Comparison of ENCODE assay signal across 9 mouse cellular contexts in the genomic region with DNA sequence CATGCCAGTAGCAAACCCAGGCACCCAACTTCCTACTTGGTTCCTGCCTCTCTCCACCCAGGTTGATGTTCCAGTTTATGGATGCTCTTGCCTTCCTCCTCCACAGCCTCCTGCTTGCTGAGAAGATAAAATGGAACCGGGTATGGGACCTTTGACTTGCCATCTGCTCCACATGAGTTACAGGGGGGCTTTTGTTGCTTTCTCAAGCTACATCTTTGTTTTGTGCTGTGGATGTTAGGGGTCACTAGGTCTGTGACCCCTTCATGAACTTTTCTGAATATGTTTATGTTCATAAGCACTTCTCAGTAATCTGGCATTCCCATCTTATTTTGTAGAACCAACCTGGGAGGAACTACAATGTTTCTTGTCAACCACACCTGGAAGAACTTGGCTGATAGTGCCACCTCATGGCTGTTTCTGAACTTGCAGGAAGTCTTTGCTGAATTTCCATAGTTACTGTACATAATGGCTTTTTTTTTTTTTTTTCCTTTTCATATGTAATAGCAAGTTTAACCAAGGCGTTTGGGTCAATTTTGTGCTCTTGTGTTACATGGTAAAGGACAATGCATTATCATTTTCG.
DNase-seq lines count a peak whose midpoint lies in the region; ATAC-seq and TF ChIP-seq lines count a peak whose summit lies in the region.
"Had no signal": no experiment of that assay in that cellular context is flagged by ENCODE, and none has a peak within 500 bp of the region (broad histone marks: within the 10 kb centered on the region; RNA-seq: fewer than 3 reads in every experiment).

No protein-coding gene starts in this region.

- peak; percentile 29 for DNase-seq in lung, adult 18-20 months
- DNase-seq in lung, adult 2 months, result no peak
- DNase-seq in Muller cell, postnatal 12 days (ENCODE audit: inconsistent ontology term), result peak; percentile 2
- DNase-seq in cerebellum, adult 9-11 months, result peak; percentile 6
- DNase-seq in left cerebral cortex, postnatal 25 days (ENCODE audit: low spot score in 2 of 2), result peak; percentile 12 to 43
- peak; percentile 22 for DNase-seq in right cerebral cortex, postnatal 25 days

- TF ChIP-seq POLR2A in lung, adult 2 months (IDR thresholded peaks at IDR 0.05; ENCODE audit: borderline replicate concordance, extremely low read depth, low read depth, low read length), result no peak

- no peaks in the 10 kb centered on the region for H3K36me3 ChIP-seq in intestine, embryonic 16.5 days (ENCODE audit: control insufficient read depth, insufficient read depth, low read length)

- no peaks in the 10 kb centered on the region for H3K9me3 ChIP-seq in intestine, embryonic 16.5 days (ENCODE audit: control insufficient read depth, low read length)

- H3K4me1 ChIP-seq in lung, adult 2 months (ENCODE audit: control insufficient read depth, insufficient read depth, low read length), result no peaks in the 10 kb centered on the region
- H3K4me1 ChIP-seq in intestine, embryonic 16.5 days (ENCODE audit: control insufficient read depth, insufficient read depth, low read length), result no peaks in the 10 kb centered on the region

- no peaks in the 10 kb centered on the region for H3K27me3 ChIP-seq in intestine, embryonic 16.5 days (replicated peaks; ENCODE audit: control insufficient read depth, insufficient read depth, low read length)

- H3K4me2 ChIP-seq in intestine, embryonic 16.5 days (ENCODE audit: low read depth, low read length), result no peak overlapping the region

- intact Hi-C loops in left cerebral cortex, postnatal 25 days (cut with DNase I), result no loop called here

- WGBS in lung, adult 2 months, result 24% methylated on average over 3 of the region's 3 CpGs
- WGBS in intestine, embryonic 16.5 days, result 18% methylated on average over 3 of the region's 3 CpGs

- ATAC-seq in intestine, embryonic 16.5 days, result peak; percentile 48; the same call in 1 of the 2 replicates
- ATAC-seq in erythroblast, adult 5-6 weeks (replicated peaks; ENCODE audit: low FRiP score, poor library complexity, severe bottlenecking), result no peak

- no peak for TF ChIP-seq CTCF in lung, adult 2 months (IDR thresholded peaks at IDR 0.05; ENCODE audit: insufficient read depth, low read length)

- H3K4me3 ChIP-seq in lung, adult 2 months (replicated peaks; ENCODE audit: extremely low read depth, low read depth, low read length), result no peak overlapping the region
- no peak overlapping the region for H3K4me3 ChIP-seq in intestine, embryonic 16.5 days (ENCODE audit: low read length)
- H3K4me3 ChIP-seq: erythroblast, embryonic 14.5 days had no signal

- H3K27ac ChIP-seq in intestine, embryonic 16.5 days (ENCODE audit: low read length), result no peak overlapping the region

- H3K9ac ChIP-seq in intestine, embryonic 16.5 days (ENCODE audit: low read depth, low read length), result no peak overlapping the region
